Mouse (Mus musculus): ENCODE results near the gene Tmem94. TPM values are rescaled to one million over a fixed set of nuclear protein-coding genes. Genes with fewer than 3 reads are reported as not detected.

The Tmem94 gene
- total and polyA plus RNA-seq, 3 experiments = 6.4 to 27.4 (median 15.0) TPM

DNA sequence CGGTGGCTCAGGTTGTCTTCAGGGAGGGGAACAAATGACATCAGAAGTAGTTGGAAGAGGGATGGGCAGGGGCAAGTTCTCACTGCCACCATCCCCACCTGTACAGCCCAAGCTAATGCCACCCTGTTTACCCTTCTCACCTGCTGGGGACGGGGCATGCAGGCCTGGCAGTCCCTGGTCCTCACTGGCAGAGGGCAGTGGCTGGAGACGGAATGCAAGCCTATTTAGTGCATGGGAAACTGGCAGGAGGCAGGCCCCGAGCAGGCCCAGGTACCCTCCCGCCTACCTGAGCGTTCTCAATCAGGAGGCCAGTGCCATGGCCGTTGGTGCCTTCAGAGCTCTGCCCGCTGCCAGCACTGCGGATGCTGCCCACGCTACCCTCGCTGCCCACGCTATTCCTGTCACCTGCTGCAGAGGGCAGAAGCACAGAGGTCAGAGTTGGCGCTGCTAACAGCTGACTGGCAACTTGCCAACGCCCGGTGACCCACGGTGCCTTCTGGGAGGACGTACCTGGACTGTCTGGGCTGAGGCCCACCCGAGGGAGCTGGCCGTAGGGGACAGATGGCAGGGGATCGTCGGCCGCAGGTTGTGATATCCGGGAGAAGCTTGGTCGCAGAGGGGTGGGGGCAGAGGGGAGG, 38.0 kb downstream of the Tmem94 start:
- Histone ChIP-seq H3K4me1 (ENCODE audit: control insufficient read depth in 1 of 2, insufficient read depth in 2 of 2) (no peaks in the 10 kb centered on the region), H3K79me2 (replicated peaks; ENCODE audit: control insufficient read depth, extremely low read depth, insufficient read depth, poor library complexity, severe bottlenecking) (no peaks in the 10 kb centered on the region), H3K9ac (ENCODE audit: insufficient read depth, low read depth) (no peak overlapping the region), H3K4me2 (ENCODE audit: insufficient read depth, low read depth, poor library complexity, severe bottlenecking) (no peak overlapping the region), H3K4me3 (replicated peaks in 1 of 3; ENCODE audit: low read depth in 2 of 3, low read length in 2 of 3, poor library complexity in 1 of 3) (no peak overlapping the region), H3K27me3 (replicated peaks) (no peaks in the 10 kb centered on the region), H3K36me3 (replicated peaks in 1 of 2; ENCODE audit: control insufficient read depth in 1 of 2, insufficient read depth in 1 of 2, low read length in 1 of 2) (peaks cover 72 to 94% of the 10 kb centered on the region in 2 experiments), H3K9me3 (replicated peaks; ENCODE audit: low read length) (no peaks in the 10 kb centered on the region), H3K27ac (ENCODE audit: insufficient read depth, low read depth) (0 out of 2 replicates have a peak overlapping the region, but pooled peaks have one; percentile 12)
- in situ Hi-C loops (cut with MboI; ENCODE audit: low pct_ligation_motif_present, low pct_unique_long_range_greater_than_20kb, low sequenced_read_pairs) (no loop called here), dilution Hi-C loops (cut with MboI; ENCODE audit: extremely low pct_ligation_motif_present, extremely low pct_unique_long_range_greater_than_20kb, low sequenced_read_pairs) (no loop called here)
- TF ChIP-seq CTCF (conservative IDR thresholded peaks at IDR 0.05 in 1 of 2, IDR thresholded peaks at IDR 0.05 in 1 of 2; ENCODE audit: low read depth in 2 of 2, low read length in 2 of 2) (no peak), NELFE (IDR thresholded peaks at IDR 0.05; ENCODE audit: low read depth, low read length) (no peak), MXI1 (IDR thresholded peaks at IDR 0.05; ENCODE audit: low read depth, low read length) (no peak), RAD21 (IDR thresholded peaks at IDR 0.05; ENCODE audit: low read depth, low read length) (no peak), JUN (IDR thresholded peaks at IDR 0.05; ENCODE audit: insufficient read depth, low read depth, low read length) (no peak), MYC (IDR thresholded peaks at IDR 0.05; ENCODE audit: low read depth, low read length) (no peak), MAX (IDR thresholded peaks at IDR 0.05; ENCODE audit: low read length) (no peak), ZNF384 (IDR thresholded peaks at IDR 0.05; ENCODE audit: low read depth, low read length) (no peak), USF1 (IDR thresholded peaks at IDR 0.05; ENCODE audit: low read depth, low read length) (no peak), ELF1 (IDR thresholded peaks at IDR 0.05; ENCODE audit: low read depth, low read length) (no peak), ZMIZ1 (IDR thresholded peaks at IDR 0.05; ENCODE audit: low read depth, low read length) (no peak), JUND (conservative IDR thresholded peaks at IDR 0.05; ENCODE audit: low read depth, low read length) (no peak), UBTF (IDR thresholded peaks at IDR 0.05; ENCODE audit: low read depth, low read length) (no peak), SIN3A (IDR thresholded peaks at IDR 0.05; ENCODE audit: low read length) (no peak), NRF1 (IDR thresholded peaks at IDR 0.05; ENCODE audit: low read depth, low read length) (no peak), IRF4 (IDR thresholded peaks at IDR 0.05; ENCODE audit: low read depth, low read length) (no peak), TBP (conservative IDR thresholded peaks at IDR 0.05; ENCODE audit: low read depth, low read length) (no peak), ZKSCAN1 (IDR thresholded peaks at IDR 0.05; ENCODE audit: borderline replicate concordance, low read depth, low read length) (no peak), CHD2 (IDR thresholded peaks at IDR 0.05; ENCODE audit: low read length) (no peak), ETS1 (conservative IDR thresholded peaks at IDR 0.05; ENCODE audit: low read depth, low read length) (no peak)
- no peak for DNase-seq (ENCODE audit: extremely low read depth)

- in situ Hi-C loops (cut with MboI; ENCODE audit: low pct_ligation_motif_present, low pct_unique_long_range_greater_than_20kb, low sequenced_read_pairs) = no loop called here
- H3K27ac ChIP-seq (ENCODE audit: insufficient read depth, low read depth) = no peak overlapping the region
- peaks cover 0 to 12% of the 10 kb centered on the region in 2 experiments; a peak in 2 of 4 replicates for H3K4me1 ChIP-seq (ENCODE audit: control insufficient read depth in 1 of 2, insufficient read depth in 2 of 2)
These were observed 39.8 kb downstream of the Tmem94 start for GRCm38 (mm10) chr11:115805005-115805404.

More at GRCm38 (mm10) chr11:115805005-115805404, 39.8 kb downstream of the Tmem94 start:
- no peaks in the 10 kb centered on the region for H3K27me3 ChIP-seq (replicated peaks)
- no peak overlapping the region for H3K4me2 ChIP-seq (ENCODE audit: insufficient read depth, low read depth, poor library complexity, severe bottlenecking)
- no peaks in the 10 kb centered on the region for H3K9me3 ChIP-seq (replicated peaks; ENCODE audit: low read length)
- dilution Hi-C loops (cut with MboI; ENCODE audit: extremely low pct_ligation_motif_present, extremely low pct_unique_long_range_greater_than_20kb, low sequenced_read_pairs) = no loop called here
- no peak for DNase-seq (ENCODE audit: extremely low read depth)
- no peaks in the 10 kb centered on the region for H3K79me2 ChIP-seq (replicated peaks; ENCODE audit: control insufficient read depth, extremely low read depth, insufficient read depth, poor library complexity, severe bottlenecking)
- peaks cover 56 to 93% of the 10 kb centered on the region in 2 experiments for H3K36me3 ChIP-seq (replicated peaks in 1 of 2; ENCODE audit: control insufficient read depth in 1 of 2, insufficient read depth in 1 of 2, low read length in 1 of 2)
- no peak for TF ChIP-seq JUND (conservative IDR thresholded peaks at IDR 0.05; ENCODE audit: low read depth, low read length)
- TF ChIP-seq CTCF (conservative IDR thresholded peaks at IDR 0.05 in 1 of 2, IDR thresholded peaks at IDR 0.05 in 1 of 2; ENCODE audit: low read depth in 2 of 2, low read length in 2 of 2) = no peak
- no peak for TF ChIP-seq CHD2 (IDR thresholded peaks at IDR 0.05; ENCODE audit: low read length)
- no peak for TF ChIP-seq ELF1 (IDR thresholded peaks at IDR 0.05; ENCODE audit: low read depth, low read length)
- no peak for TF ChIP-seq BHLHE40 (IDR thresholded peaks at IDR 0.05; ENCODE audit: low read depth, low read length)
- no peak for TF ChIP-seq TCF12 (IDR thresholded peaks at IDR 0.05; ENCODE audit: low read depth, low read length)
- no peak for TF ChIP-seq MAZ (IDR thresholded peaks at IDR 0.05; ENCODE audit: low read depth, low read length)
- TF ChIP-seq POLR2AphosphoS2 (IDR thresholded peaks at IDR 0.05; ENCODE audit: low read depth, low read length) = no peak
- no peak for TF ChIP-seq HCFC1 (IDR thresholded peaks at IDR 0.05; ENCODE audit: low read depth, low read length)
- H3K4me3 ChIP-seq (replicated peaks in 1 of 3; ENCODE audit: low read depth in 2 of 3, low read length in 2 of 3, poor library complexity in 1 of 3) = no peak overlapping the region
- H3K9ac ChIP-seq (ENCODE audit: insufficient read depth, low read depth) = no peak overlapping the region
